Mouse (Mus musculus) right cerebral cortex, postnatal 36 days (tissue): Measurements from ENCODE around the gene Bcap31.

Experiments used
- DNase-seq, 2 experiments: peaks; one replicate each; pipeline ENCODE4 v3.0.0; 2022; ENCODE audit warnings: low spot score in 2 of 2, mixed read lengths in 1 of 2

Gene Bcap31

DNA sequence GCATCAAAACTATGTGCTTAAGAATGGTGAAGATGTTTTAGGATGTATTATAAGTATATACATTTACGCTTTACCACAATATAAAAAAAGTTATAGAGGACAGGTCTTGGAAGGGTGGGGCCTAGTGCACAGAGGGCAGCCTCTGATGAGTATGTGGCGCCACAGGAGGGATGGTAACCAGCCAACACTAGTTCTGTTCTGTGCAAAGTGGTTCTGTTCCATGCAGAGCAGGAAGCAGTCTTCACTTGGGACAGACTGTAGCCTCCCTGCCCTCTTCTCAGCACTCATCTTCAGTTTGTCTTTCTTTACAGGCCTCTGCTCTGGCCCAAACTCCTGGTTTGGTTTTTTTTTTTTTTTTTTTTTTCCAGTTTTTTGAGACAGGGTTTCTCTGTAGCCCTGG, 31.8 kb downstream of the Bcap31 start:
- DNase-seq: no peak

GRCm38 (mm10) chrX:73676668-73677067, 39.3 kb downstream of the Bcap31 start:
- DNase-seq: no peak

- no peak for DNase-seq
Measured at GRCm38 (mm10) chrX:73675231-73675630, 40.7 kb downstream of the Bcap31 start.

DNA sequence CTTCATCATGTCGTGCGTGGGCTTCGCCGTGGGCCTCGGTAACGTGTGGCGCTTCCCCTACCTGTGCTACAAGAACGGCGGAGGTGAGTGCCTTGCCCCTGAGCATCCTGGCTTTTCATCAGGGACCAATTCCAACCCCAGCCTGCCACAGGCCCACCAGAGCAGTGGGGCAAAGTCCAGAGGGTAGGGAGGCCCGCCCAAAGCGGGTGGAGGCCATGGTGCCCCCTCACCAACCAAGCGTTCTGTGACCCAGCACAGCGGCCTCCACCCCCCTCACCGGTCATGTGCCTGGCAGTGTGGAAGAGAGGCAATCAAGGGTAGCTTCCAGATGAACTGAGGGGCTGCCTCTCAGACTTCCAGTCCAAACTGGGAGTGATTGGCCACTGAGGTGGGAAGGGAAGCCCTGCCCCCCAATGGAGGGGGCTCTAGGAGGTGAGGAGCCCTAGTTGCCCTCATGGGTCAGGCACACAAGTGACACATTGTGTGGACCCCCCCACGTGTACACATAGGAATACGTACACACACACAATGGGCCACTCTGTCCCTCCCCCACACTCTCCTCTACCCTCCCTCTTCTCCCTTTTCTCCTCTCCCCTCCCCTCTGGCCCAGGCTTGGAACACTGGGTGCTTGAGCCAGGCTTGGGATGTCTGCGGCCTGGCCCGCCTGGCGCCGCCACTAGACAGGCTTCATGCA, 41.9 kb downstream of the Bcap31 start:
- peak in 1 of 2 experiments; percentile 18 for DNase-seq

DNA sequence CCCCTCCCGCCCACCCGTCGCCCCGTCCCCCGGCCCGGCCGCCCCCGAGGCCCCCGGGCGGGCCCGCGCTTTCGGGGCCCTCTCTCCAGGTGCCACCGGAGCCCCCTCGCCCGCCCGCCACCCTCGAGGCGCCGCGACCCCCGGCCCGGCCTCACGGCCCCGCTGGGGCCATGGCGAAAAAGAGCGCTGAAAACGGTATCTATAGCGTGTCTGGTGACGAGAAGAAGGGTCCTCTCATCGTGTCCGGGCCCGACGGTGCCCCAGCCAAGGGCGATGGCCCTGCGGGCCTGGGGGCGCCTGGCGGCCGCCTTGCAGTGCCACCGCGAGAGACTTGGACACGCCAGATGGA, 42.4 kb downstream of the Bcap31 start:
- no peak for DNase-seq

DNA sequence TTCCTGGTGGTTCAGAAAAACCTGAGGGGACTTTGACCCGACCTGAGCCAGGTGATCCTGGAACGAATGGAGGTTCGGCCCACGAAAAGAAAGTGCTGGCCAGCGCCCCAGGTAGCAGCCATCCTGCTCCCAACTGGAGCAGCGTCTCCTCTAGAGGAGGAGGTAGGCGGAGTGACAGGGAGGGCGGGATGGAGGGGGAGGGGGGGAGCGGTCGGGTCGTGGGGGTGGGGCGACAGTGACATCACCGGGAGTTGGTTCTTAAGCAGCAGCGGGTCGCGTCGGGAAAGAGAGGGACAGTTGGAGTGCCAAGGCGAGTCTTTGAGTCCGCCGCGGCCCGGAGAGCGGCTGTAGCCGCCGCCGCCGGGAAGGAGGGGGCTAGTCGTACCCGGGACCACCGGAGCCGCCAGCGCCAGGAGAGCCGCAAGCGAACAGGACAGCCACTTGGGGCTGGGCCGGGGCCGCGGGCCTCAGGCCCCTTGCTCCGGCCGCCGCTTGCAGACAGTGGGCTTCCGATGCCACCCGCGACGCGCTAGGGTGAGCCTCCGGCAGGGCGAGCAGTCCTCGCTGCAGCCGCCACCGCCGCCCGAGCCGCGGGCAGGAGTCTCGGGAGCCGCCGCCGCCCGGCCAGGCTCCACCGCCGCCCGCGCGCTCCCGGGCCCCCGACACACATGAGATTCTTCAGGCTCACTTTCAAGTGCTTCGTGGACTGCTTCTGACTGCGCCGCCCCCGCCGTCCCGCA, 42.9 kb downstream of the Bcap31 start, which contains the start of gene Slc6a8:
Slc6a8 (plus strand) TSS at position 272 of the 740 bp plus-strand sequence.
- DNase-seq: peak; percentile 32 to 34

GRCm38 (mm10) chrX:73672031-73672431, 43.9 kb downstream of the Bcap31 start:
- no peak for DNase-seq

- DNase-seq: no peak
Measured at GRCm38 (mm10) chrX:73663143-73663542, 52.8 kb downstream of the Bcap31 start.

DNA sequence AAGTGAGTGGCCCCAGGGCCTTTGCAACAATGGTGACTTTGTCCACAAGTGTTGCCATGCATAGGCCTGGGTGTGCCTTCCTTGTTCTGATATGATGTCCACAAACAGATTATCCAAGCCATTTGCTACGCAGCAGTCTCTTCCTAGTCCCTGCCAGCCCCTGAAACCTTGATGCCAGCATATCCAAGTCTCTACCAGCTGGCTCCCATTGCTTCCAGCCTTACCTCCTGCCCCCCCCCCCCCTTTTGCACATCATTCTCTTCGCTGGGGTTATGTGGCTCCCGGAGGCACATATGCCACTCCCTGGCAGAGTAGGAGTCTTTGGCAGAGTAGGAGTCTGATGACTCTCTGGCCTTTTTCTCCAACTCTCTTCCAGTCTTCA, 55.7 kb downstream of the Bcap31 start:
- no peak for DNase-seq

DNA sequence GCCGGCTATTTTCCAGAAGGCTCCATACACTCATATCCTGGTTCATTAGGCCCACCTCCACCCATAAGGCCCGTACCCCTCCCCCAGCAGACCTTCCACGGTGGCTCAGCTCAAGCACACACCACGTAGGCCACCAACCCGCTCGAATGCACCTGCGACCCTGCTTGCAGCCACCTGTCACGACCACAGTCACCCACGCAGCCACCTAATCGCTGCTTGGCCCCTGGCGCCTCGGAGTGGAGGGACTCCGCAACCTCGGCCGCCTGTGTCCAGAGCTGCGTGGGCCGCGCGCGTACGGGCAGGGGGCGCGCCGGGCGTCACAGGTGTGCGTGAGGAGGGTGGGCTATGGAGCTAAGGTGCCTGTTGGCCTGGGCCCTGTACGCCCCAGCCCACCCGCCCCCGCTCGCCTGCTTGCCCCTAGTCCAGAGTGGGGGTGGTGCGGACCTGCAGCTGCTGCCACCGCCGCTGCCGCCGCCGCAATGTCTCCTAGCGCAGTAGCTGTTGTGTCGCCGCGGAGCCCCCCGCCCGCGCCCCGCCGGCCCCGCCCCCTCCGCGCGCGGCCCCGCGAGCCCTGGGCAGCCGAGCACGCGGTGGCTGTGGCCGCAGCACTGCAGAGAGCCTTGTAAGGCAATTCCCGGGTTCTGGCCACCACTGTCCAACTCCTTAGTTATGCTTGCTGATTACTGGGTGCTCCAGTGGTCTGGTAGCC, 56.2 kb downstream of the Bcap31 start, which contains the start of gene Pnck:
Pnck (minus strand) TSS at position 543 of the 709 bp plus-strand sequence.
- no peak for DNase-seq

- DNase-seq: peak; percentile 42 to 68
Measured at GRCm38 (mm10) chrX:73658936-73659574, 56.9 kb downstream of the Bcap31 start.

DNA sequence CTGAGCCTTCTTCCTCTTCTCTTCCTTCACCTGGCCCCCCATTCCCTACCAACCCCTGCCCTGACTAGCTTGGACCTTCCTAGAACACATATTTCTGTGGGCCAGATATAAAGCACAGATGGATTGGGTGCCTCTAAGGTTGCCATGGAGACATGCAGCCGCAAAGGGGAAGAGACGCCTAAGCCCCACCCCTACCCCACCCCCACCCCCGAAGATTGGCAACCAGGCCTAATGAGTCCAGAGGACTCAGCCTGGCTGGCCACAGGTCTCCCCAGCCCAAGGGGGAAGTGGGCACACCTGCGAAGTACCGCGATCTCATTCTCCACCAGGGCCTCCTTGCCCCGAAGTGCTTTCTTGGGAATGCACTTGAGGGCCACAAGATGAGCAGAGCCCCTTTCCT, 57.6 kb downstream of the Bcap31 start:
- DNase-seq: no peak

DNA sequence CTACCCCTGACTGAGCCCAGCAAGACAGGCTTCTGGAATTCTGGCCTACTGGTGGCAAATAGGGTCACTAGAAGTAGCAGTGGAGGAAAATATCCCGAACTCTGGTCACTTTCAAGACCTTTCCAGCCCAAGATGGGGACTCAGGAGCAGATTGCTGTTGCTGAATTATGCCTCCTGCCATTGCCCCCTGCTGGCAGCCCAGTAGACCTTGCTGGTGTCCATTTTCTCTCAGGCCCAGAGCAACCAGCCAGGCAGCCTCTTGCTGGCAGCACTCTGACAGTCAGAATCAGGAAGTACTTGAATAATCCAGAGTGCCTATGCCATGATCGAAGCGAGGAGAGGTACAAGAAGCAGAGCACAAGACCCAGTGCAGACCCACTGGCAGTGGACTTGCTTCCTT, 60.4 kb downstream of the Bcap31 start:
- no peak for DNase-seq

- DNase-seq: peak in 1 of 2 experiments; percentile 51
Measured at GRCm38 (mm10) chrX:73654177-73654576, 61.8 kb downstream of the Bcap31 start.

DNA sequence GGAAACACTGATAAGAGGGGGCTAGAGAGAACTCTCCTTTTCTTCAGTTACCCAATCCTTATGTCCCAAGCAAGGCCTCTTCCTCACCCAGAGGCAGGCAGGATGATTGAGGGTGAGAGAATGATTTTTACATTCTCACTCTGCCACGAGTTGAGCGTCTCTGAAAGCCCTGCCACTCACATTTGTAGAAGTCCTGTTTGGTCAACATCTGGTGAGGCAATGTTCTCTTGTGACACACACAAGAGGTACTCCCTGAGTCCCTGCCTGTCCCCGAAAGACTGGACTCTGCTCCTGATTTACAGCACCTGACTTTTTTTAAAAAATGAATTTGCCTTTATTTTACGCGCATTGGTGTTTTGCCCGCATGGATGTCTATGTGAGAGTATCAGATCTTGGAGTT, 62.6 kb downstream of the Bcap31 start:
- no peak for DNase-seq

- DNase-seq: no peak
Measured at GRCm38 (mm10) chrX:73650869-73651268, 65.1 kb downstream of the Bcap31 start.

- DNase-seq: no peak
Measured at GRCm38 (mm10) chrX:73645121-73645520, 70.9 kb downstream of the Bcap31 start.

- DNase-seq: no peak
Measured at GRCm38 (mm10) chrX:73639901-73640469, 76.0 kb downstream of the Bcap31 start.

GRCm38 (mm10) chrX:73639255-73639675, 76.7 kb downstream of the Bcap31 start, which contains the start of gene Dusp9:
TSS of gene Dusp9 (plus strand) at chrX:73639419.
- DNase-seq: no peak

DNA sequence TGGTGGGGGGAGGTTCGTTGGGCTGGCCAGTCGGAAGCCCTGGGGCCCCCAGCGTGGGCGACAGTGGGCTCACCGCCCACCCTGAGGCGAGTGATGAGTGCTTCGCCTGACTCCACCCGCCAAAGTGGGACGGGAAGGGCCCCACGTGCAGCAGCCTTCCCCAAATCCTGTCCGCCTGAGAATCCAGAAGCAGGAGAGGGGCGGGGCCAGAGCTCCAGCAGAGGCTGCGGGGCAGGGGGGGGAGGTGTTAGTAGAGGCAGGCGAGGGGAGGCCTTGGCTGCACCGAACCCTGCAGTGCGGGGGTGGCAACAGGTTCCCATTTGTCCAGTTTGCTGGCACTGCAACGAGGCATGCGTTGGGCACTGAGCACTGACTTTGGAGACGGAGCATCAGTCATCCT, 78.6 kb downstream of the Bcap31 start:
- no peak for DNase-seq
